Mouse (Mus musculus): ENCODE measurements around the gene Habp2. TPM values are rescaled to one million over a fixed set of nuclear protein-coding genes. Genes with fewer than 3 reads are reported as not detected.
A peak's percentile ranks its signal among the peaks of the same experiment; 100 is the strongest.

Habp2 gene
- polyA plus RNA-seq, 1 experiment from 2014 or later = 0.54 TPM

DNA sequence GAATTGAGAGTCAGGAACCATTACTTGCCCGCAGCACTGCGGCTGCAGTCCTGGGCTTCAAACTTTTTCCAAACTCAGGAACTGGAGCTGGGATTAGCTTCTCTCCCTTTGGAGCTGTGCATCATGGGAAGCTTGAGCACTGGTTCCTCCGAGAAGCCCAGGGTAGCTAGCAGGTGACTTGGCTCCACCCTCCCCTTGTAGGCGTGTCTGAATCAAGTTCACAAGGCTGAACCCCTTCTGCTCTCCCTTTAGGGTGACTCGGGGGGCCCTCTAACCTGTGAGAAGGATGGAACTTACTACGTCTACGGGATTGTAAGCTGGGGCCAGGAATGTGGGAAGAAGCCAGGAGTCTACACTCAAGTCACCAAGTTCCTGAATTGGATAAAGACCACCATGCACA lies 32.3 kb downstream of the Habp2 start:
- no peak overlapping the region for H3K4me3 ChIP-seq (ENCODE audit: low read depth, low read length)
- no peaks in the 10 kb centered on the region for H3K27me3 ChIP-seq (replicated peaks; ENCODE audit: control insufficient read depth, insufficient read depth, low read length)
- no peak overlapping the region for H3K9ac ChIP-seq (ENCODE audit: low read depth, low read length)
- no peaks in the 10 kb centered on the region for H3K9me3 ChIP-seq (ENCODE audit: control insufficient read depth, low read length)
- 87% methylated on average over 7 of the region's 7 CpGs for WGBS
- ATAC-seq (ENCODE audit: low read depth) (no peak), DNase-seq (ENCODE audit: low spot score) (no peak)
- peaks cover 16% of the 10 kb centered on the region for H3K4me1 ChIP-seq (ENCODE audit: control insufficient read depth, insufficient read depth, low read length)
- H3K36me3 ChIP-seq (ENCODE audit: control insufficient read depth, insufficient read depth, low read length) = no peaks in the 10 kb centered on the region
- H3K4me2 ChIP-seq (ENCODE audit: low read depth, low read length) = no peak overlapping the region
- no peak overlapping the region for H3K27ac ChIP-seq (replicated peaks; ENCODE audit: low read depth, low read length)

DNA sequence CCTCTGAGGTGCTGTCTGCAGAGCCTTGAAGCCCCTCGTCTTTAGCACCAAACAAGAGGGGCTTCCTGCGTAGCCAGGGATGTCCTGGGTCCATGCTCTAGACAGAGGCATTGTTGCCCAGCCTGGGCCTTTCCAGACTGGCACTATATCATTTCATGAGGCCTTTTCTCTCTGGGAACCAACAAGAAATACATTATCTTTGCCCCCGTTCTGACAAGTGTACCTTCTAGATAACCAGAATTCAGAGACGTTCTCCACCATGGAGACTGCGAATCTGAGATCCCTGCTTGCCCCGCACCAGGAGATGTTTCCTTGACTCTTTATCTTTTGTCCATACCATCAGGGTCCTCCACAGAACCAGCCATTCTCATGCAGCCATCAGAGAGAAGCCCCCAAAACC lies 32.7 kb downstream of the Habp2 start:
- no peak for ATAC-seq (ENCODE audit: low read depth)
- WGBS = 86% methylated on average over 6 of the region's 6 CpGs
- DNase-seq (ENCODE audit: low spot score) = no peak
- Histone ChIP-seq H3K36me3 (ENCODE audit: control insufficient read depth, insufficient read depth, low read length) (no peaks in the 10 kb centered on the region), H3K9me3 (ENCODE audit: control insufficient read depth, low read length) (no peaks in the 10 kb centered on the region), H3K9ac (ENCODE audit: low read depth, low read length) (no peak overlapping the region), H3K27me3 (replicated peaks; ENCODE audit: control insufficient read depth, insufficient read depth, low read length) (no peaks in the 10 kb centered on the region), H3K27ac (replicated peaks; ENCODE audit: low read depth, low read length) (no peak overlapping the region), H3K4me1 (ENCODE audit: control insufficient read depth, insufficient read depth, low read length) (peaks cover 16% of the 10 kb centered on the region), H3K4me2 (ENCODE audit: low read depth, low read length) (peak overlapping the region; percentile 40), H3K4me3 (ENCODE audit: low read depth, low read length) (no peak overlapping the region)

DNA sequence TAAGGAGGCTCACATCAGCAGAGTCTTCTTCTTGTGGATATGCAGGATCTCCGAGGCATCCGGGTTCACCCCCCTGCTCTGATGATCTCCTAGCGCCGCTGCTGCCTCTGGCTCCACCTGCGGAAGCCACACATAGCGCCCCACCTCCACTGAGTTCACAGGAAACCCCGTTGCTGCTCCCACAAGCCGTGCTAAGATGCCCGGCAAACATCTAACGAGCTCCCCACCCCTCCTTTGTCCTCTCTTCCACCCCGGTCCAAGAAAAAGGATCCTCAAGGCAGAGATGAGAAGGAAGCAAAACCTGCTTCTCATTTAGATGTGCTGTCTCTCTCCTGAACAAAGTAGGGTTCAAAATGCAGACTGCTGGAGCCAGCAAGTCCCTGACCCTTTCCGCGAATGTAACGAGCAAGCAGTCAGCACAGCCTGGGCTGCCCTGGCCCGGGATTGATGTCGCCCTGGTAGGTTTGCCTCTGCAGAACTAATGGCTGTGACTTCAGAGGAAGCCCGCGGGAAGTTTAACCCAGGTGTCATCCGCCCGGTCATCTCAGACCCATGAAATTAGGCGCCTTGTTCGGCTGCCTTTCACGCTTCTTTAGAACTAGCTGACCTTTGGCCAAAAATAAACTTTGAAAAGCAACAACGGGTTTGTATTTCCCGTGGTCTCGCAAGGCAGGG lies 33.4 kb downstream of the Habp2 start:
- WGBS = 12% methylated on average over 26 of the region's 26 CpGs
- ATAC-seq (ENCODE audit: low read depth) = peak; percentile 66
- no peak overlapping the region for H3K4me3 ChIP-seq (ENCODE audit: low read depth, low read length)

DNA sequence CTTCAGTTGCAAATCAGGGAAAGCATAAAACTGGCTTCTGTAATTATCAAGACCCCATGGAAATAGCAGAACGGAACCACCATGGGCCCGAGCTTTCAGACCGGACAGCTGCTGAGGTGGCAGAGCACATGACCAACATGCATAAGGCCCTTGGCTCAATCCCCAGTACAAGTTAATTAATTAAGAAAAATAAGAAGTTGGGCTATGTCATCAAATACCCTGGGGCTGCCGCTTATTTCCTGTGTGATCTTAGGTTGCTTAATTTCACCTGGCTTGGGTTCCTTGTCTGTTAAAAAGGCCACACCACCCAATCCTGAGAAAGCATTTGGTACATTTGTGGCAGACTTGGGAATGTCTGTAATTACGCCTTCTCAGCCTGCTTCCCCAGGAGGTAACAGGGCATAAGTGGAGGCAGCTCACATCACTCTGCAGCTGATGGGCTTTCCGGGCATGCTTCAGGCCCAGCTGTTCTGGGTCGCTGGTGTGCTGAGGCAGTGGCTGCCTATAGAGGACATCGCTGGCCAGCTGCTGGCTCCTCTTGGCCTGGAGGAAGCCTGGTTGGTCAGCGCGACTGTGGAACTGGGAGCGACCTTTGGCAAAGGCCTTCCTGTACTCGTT lies 34.5 kb downstream of the Habp2 start:
- Histone ChIP-seq H3K9ac (ENCODE audit: low read depth, low read length) (no peak overlapping the region), H3K36me3 (ENCODE audit: control insufficient read depth, insufficient read depth, low read length) (no peaks in the 10 kb centered on the region), H3K4me1 (ENCODE audit: control insufficient read depth, insufficient read depth, low read length) (peaks cover 25% of the 10 kb centered on the region), H3K4me3 (ENCODE audit: low read depth, low read length) (no peak overlapping the region), H3K27ac (replicated peaks; ENCODE audit: low read depth, low read length) (no peak overlapping the region), H3K9me3 (ENCODE audit: control insufficient read depth, low read length) (no peaks in the 10 kb centered on the region), H3K27me3 (replicated peaks; ENCODE audit: control insufficient read depth, insufficient read depth, low read length) (no peaks in the 10 kb centered on the region), H3K4me2 (ENCODE audit: low read depth, low read length) (no peak overlapping the region)
- ATAC-seq (ENCODE audit: low read depth) (peak; percentile 50; the same call in 1 of the 2 replicates), DNase-seq (ENCODE audit: low spot score) (peak; percentile 65)
- 63% methylated on average over 12 of the region's 12 CpGs for WGBS

More for the DNA sequence above, 33.4 kb downstream of the Habp2 start:
- DNase-seq (ENCODE audit: low spot score) = peak; percentile 73
- no peaks in the 10 kb centered on the region for H3K27me3 ChIP-seq (replicated peaks; ENCODE audit: control insufficient read depth, insufficient read depth, low read length)
- peak overlapping the region; percentile 40 for H3K4me2 ChIP-seq (ENCODE audit: low read depth, low read length)
- H3K9me3 ChIP-seq (ENCODE audit: control insufficient read depth, low read length) = no peaks in the 10 kb centered on the region
- H3K36me3 ChIP-seq (ENCODE audit: control insufficient read depth, insufficient read depth, low read length) = no peaks in the 10 kb centered on the region
- H3K4me1 ChIP-seq (ENCODE audit: control insufficient read depth, insufficient read depth, low read length) = peaks cover 16% of the 10 kb centered on the region
- no peak overlapping the region for H3K27ac ChIP-seq (replicated peaks; ENCODE audit: low read depth, low read length)
- 0 out of 2 replicates have a peak overlapping the region, but pooled peaks have one; percentile 14 for H3K9ac ChIP-seq (ENCODE audit: low read depth, low read length)

DNA sequence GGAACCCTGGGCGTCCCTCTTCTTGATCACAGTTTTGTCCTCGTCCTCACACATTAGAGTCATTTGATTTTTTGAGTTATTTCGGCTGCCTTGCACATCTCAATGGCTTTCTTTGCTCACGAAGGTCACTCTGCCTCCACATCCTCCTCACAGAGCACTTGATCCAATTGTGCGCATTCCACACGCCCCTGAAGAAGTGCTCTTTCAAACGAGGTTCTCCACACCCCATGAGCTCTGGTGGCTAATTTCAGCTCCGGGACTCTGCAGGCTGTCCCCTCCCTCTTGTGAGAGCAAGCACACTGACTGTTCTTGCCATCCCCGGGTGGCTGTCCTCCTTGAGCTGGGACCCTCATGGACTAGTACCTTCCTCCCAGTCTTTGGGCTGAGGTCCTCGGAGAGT lies 38.7 kb downstream of the Habp2 start:
- H3K4me1 ChIP-seq (ENCODE audit: control insufficient read depth, insufficient read depth, low read length) = peaks cover 17% of the 10 kb centered on the region
- no peaks in the 10 kb centered on the region for H3K9me3 ChIP-seq (ENCODE audit: control insufficient read depth, low read length)
- 65% methylated on average over 10 of the region's 10 CpGs for WGBS
- no peaks in the 10 kb centered on the region for H3K27me3 ChIP-seq (replicated peaks; ENCODE audit: control insufficient read depth, insufficient read depth, low read length)
- ATAC-seq (ENCODE audit: low read depth) (no peak), DNase-seq (ENCODE audit: low spot score) (no peak)
- H3K4me3 ChIP-seq (ENCODE audit: low read depth, low read length) = no peak overlapping the region
- H3K36me3 ChIP-seq (ENCODE audit: control insufficient read depth, insufficient read depth, low read length) = no peaks in the 10 kb centered on the region
- H3K4me2 ChIP-seq (ENCODE audit: low read depth, low read length) = no peak overlapping the region
- no peak overlapping the region for H3K27ac ChIP-seq (replicated peaks; ENCODE audit: low read depth, low read length)
- no peak overlapping the region for H3K9ac ChIP-seq (ENCODE audit: low read depth, low read length)

DNA sequence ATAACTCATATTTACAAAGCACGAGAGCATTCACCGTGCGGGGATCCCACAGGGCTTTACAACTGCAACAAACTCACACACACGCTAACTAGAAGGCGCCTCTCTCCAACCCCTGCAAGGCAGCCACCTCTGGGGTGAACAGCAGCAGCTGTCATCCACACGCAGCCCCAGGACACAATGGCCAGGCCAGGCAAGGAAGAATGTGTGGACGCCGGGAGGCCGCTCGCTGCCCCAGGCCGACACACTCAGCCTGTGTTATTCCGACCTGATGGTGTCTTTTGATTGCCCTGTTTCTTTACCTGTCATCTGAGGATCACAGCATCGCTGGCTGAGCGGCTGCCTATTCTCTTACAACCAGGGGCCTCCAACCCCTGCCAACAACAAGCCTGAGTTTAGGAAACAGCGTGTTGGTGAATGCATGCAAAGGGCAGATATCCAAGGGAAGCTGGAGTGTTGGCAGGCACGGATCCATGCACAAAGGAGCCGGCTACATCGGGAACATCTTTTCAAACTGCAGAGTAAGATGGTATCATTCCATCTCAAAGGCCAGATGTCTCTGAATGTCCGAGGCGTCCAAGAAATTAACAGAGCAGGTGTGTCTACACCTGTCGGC lies 39.4 kb downstream of the Habp2 start:
- 48% methylated on average over 21 of the region's 21 CpGs for WGBS
- H3K27ac ChIP-seq (replicated peaks; ENCODE audit: low read depth, low read length) = no peak overlapping the region
- H3K27me3 ChIP-seq (replicated peaks; ENCODE audit: control insufficient read depth, insufficient read depth, low read length) = no peaks in the 10 kb centered on the region
- H3K4me1 ChIP-seq (ENCODE audit: control insufficient read depth, insufficient read depth, low read length) = peaks cover 14% of the 10 kb centered on the region
- DNase-seq (ENCODE audit: low spot score) (no peak), ATAC-seq (ENCODE audit: low read depth) (no peak)
- no peak overlapping the region; the same call in 1 of the 2 replicates for H3K9ac ChIP-seq (ENCODE audit: low read depth, low read length)
- H3K36me3 ChIP-seq (ENCODE audit: control insufficient read depth, insufficient read depth, low read length) = no peaks in the 10 kb centered on the region
- no peaks in the 10 kb centered on the region for H3K9me3 ChIP-seq (ENCODE audit: control insufficient read depth, low read length)
- H3K4me3 ChIP-seq (ENCODE audit: low read depth, low read length) = no peak overlapping the region
- no peak overlapping the region for H3K4me2 ChIP-seq (ENCODE audit: low read depth, low read length)

DNA sequence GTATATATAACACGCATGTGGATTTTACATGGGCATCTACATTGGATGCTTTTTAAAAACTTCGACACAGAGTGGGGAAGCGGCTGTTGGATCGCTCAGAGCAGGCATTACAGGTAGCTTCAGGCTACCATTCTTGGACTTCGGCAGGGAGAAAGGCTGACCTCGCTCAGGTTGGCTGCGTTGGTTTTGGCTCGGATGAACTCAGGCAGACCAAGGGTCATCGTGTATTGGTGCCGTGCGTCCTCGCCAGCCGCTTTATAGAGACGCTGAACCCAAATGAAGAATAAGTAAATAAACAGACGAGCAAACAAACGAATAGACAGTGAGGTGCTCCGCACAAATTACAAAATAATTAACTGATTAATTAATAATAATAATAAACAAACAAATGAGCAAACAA lies 49.4 kb downstream of the Habp2 start:
- Histone ChIP-seq H3K4me2 (ENCODE audit: low read depth, low read length) (no peak overlapping the region), H3K9ac (ENCODE audit: low read depth, low read length) (no peak overlapping the region), H3K27me3 (replicated peaks; ENCODE audit: control insufficient read depth, insufficient read depth, low read length) (no peaks in the 10 kb centered on the region), H3K36me3 (ENCODE audit: control insufficient read depth, insufficient read depth, low read length) (no peaks in the 10 kb centered on the region), H3K4me3 (ENCODE audit: low read depth, low read length) (no peak overlapping the region), H3K4me1 (ENCODE audit: control insufficient read depth, insufficient read depth, low read length) (no peaks in the 10 kb centered on the region), H3K9me3 (ENCODE audit: control insufficient read depth, low read length) (no peaks in the 10 kb centered on the region), H3K27ac (replicated peaks; ENCODE audit: low read depth, low read length) (no peak overlapping the region)
- DNase-seq (ENCODE audit: low spot score) = no peak
- WGBS = 92% methylated on average over 17 of the region's 17 CpGs
- ATAC-seq (ENCODE audit: low read depth) = no peak

DNA sequence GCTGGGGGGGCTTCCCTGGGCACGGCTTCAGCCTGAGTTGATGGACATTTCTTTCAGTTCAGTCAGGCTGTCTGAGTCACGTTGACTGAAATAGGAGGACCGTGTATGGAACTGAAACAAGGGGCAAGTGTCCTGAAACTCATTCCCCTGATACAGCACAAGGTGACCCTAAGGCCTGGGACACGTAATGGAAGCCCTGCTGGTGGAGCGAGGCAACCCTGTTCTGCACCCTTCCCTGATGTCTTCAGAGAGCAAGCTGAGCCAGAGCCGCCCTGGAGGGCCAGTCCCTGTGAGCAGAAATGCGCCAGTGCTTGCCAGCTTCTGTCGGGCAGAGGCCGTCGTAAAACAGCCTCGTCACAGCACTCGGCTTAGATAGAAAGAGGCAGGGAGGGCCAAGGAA lies 49.9 kb downstream of the Habp2 start:
- no peaks in the 10 kb centered on the region for H3K27me3 ChIP-seq (replicated peaks; ENCODE audit: control insufficient read depth, insufficient read depth, low read length)
- ATAC-seq (ENCODE audit: low read depth) = no peak
- no peak overlapping the region for H3K4me3 ChIP-seq (ENCODE audit: low read depth, low read length)
- H3K9me3 ChIP-seq (ENCODE audit: control insufficient read depth, low read length) = no peaks in the 10 kb centered on the region
- H3K36me3 ChIP-seq (ENCODE audit: control insufficient read depth, insufficient read depth, low read length) = no peaks in the 10 kb centered on the region
- H3K4me2 ChIP-seq (ENCODE audit: low read depth, low read length) = no peak overlapping the region
- 71% methylated on average over 12 of the region's 12 CpGs for WGBS
- H3K9ac ChIP-seq (ENCODE audit: low read depth, low read length) = no peak overlapping the region
- H3K27ac ChIP-seq (replicated peaks; ENCODE audit: low read depth, low read length) = no peak overlapping the region
- no peaks in the 10 kb centered on the region for H3K4me1 ChIP-seq (ENCODE audit: control insufficient read depth, insufficient read depth, low read length)
- DNase-seq (ENCODE audit: low spot score) = no peak
